Mouse (Mus musculus) megakaryocyte, embryonic 14.5 days (primary cell): ENCODE measurements around the gene Chst8. TPM values are rescaled to one million over a fixed set of nuclear protein-coding genes. Genes with fewer than 3 reads are reported as not detected.

Experiments
- H3K27me3 ChIP-seq: replicated peaks from 2 replicates; pipeline ENCODE3; 2012; ENCODE audit warnings: inconsistent platforms
- H3K36me3 ChIP-seq: replicated peaks from 2 replicates; pipeline ENCODE3; 2012; ENCODE audit warnings: low read length, inconsistent platforms, mixed read lengths
- H3K4me1 ChIP-seq: 2 replicates; pipeline ENCODE4 v1.6.1; 2012; ENCODE audit warnings: inconsistent platforms
- H3K4me3 ChIP-seq: replicated peaks from 2 replicates; pipeline ENCODE3; 2012; ENCODE audit warnings: moderate library complexity, mild to moderate bottlenecking, inconsistent platforms
- H3K9me3 ChIP-seq: 2 replicates; pipeline ENCODE4 v1.6.1; 2012; ENCODE audit warnings: inconsistent platforms
- FLI1 ChIP-seq: IDR thresholded peaks from 2 replicates; pipeline ENCODE4 v1.6.1; 2012; ENCODE audit warnings: low read length, inconsistent platforms, mixed read lengths
- GATA1 ChIP-seq: IDR thresholded peaks from 3 replicates; pipeline ENCODE4 v1.6.1; 2012; ENCODE audit warnings: mixed read lengths, low read length, inconsistent platforms, borderline replicate concordance
- polyA plus RNA-seq: library from polyadenylated mRNA; stranded (reverse); fragments of >175 nt; gene quantifications from 2 replicates; pipeline ENCODE4 v1.2.3, GENCODE M21; 2012; ENCODE audit warnings: low replicate concordance; ENCODE audit not compliant: insufficient read depth

The Chst8 gene
- polyA plus RNA-seq, 1 experiment = 0.13 TPM

DNA sequence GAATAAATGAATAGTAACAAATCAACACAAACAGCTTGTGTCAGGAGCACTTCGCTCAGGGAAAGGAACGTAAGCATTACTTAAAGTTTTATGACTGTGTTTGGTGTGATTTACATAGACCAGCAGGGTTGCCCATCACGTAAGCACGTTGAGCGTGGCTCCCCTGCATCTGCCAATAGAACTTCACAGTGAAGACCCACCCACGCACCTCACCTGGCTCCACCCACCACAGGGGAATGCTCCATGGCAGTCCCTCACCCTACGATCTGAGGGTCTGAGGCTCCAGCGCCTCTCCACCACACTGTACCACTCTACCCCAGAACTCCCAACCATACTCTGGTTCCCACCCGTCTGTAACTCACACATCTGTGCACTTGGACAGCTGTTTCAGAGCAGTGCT, 67.1 kb downstream of the Chst8 start:
- H3K4me3 ChIP-seq = no peak overlapping the region
- peaks cover 9% of the 10 kb centered on the region for H3K9me3 ChIP-seq
- no peaks in the 10 kb centered on the region for H3K36me3 ChIP-seq
- no peaks in the 10 kb centered on the region for H3K27me3 ChIP-seq
- no peaks in the 10 kb centered on the region for H3K4me1 ChIP-seq
- TF ChIP-seq FLI1 = no peak
- TF ChIP-seq GATA1 = no peak

DNA sequence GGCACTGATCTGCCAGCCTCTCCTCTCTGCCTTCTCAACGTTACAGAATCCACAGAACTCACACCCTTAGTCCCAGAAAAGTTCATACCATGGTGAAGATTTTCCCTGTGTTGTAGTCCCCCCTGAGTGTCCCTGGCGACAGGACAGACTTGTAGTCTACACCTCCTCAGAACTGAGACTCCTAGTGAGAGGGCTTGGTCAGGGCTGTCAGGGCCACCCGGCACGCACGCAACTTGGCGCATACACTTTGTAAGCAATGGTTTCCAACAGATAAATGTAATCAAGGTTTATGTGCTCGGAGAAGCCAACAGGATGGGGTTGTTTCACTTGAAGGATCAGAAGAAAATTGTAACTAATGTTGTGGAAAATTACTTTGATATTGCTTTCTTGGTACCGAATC, 67.5 kb downstream of the Chst8 start:
- Histone ChIP-seq H3K9me3 (peaks cover 9% of the 10 kb centered on the region), H3K36me3 (no peaks in the 10 kb centered on the region), H3K27me3 (no peaks in the 10 kb centered on the region), H3K4me1 (no peaks in the 10 kb centered on the region), H3K4me3 (no peak overlapping the region)
- TF ChIP-seq FLI1 = no peak
- no peak for TF ChIP-seq GATA1

DNA sequence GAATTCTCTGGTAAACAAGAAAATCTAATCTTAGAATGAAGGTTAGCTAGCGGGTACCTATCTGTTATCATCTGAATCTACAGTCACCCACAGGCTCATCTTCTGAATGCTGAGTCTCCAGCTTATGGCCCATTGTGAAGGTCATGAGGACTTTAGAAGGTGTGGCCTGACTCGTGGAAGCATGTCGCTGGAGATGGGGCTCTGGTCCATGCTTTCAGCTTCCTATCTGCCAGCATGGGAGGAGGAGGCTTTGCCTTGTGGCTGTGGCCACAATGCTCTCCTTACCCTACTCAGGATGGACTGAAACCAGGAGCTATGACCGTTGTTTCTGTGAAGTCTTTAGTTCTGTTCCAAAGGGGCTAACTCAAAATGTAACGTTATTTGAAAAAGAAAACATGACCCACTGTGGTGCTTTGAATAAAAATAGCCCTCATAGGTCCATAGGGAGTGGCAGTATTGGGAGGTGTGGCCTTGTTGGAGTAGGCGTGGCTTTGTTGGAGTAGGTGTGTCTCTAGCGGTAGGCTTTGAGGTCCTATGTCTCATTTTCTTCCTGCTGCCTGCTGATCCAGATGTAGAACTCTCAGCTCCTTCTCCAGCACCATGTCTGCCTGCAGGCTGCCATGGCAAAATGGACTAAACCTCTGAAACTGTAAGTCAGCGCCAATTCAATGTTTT, 69.0 kb downstream of the Chst8 start:
- Histone ChIP-seq H3K27me3 (no peaks in the 10 kb centered on the region), H3K4me1 (no peaks in the 10 kb centered on the region), H3K4me3 (no peak overlapping the region), H3K36me3 (no peaks in the 10 kb centered on the region), H3K9me3 (peaks cover 6% of the 10 kb centered on the region; the same call in 1 of the 2 replicates)
- TF ChIP-seq FLI1 = no peak
- no peak for TF ChIP-seq GATA1

DNA sequence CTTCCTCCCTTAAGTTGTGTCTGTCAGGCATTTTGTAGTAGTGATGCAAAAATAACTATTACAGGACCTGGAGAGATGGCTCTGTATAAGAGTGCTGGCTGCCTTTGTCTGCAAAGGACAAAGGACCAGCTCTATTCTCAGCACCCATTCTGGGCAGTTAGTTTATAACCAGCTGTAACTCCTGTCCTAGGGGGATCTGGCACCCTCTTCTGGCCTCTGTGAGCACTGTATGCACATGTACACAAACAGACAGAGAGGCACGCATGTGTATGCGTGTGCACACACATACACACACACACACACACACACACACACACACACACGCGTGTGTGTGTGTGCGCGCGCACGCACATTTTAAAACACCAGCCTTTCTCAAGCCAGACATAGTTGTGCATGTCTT, 73.1 kb downstream of the Chst8 start:
- no peak for TF ChIP-seq FLI1
- TF ChIP-seq GATA1 = no peak

DNA sequence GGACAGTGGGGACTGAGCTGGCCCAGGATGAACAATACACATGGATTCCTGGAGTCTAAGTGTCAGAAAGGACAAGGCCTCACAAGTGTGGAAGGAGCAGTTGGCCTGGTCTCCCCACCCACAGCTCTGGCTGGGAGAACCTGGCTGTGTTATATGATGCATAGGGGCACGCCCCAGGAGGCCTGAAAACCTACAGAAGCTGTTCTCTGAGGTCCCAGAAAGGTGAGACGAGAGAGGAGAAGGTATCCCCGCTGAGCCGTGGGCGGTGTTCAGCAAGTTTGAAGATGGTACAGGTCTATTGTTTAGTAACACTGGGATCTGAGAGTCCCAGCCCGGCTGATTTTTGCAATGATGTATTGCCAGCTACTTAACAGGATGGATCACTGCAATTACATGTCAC, 75.3 kb downstream of the Chst8 start:
- Histone ChIP-seq H3K4me1 (no peaks in the 10 kb centered on the region), H3K9me3 (peaks cover 21% of the 10 kb centered on the region), H3K4me3 (no peak overlapping the region), H3K36me3 (no peaks in the 10 kb centered on the region), H3K27me3 (no peaks in the 10 kb centered on the region)
- TF ChIP-seq GATA1 (no peak), FLI1 (no peak)

More for the DNA sequence above, 73.1 kb downstream of the Chst8 start:
- Histone ChIP-seq H3K4me3 (no peak overlapping the region), H3K9me3 (peaks cover 19% of the 10 kb centered on the region), H3K36me3 (no peaks in the 10 kb centered on the region), H3K4me1 (no peaks in the 10 kb centered on the region), H3K27me3 (no peaks in the 10 kb centered on the region)

DNA sequence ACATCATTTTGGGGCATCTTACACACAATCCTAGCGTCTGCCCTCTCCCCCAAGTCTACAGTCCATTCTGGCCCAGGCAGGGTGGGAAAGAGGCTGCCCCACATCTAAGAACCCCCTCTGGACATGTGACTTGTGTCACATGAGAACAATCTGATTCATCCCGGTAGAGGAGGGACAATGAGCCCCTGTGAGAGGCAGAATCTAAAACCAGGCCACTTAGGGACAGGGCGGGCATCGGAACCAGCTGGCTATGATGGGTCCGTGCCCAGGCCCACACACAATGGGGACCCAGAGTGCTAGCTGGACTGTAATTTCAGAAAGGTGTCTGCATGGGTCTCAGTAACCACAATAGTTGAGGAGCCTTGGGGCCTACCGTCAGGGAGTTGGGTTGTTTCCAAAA, 78.2 kb downstream of the Chst8 start:
- H3K9me3 ChIP-seq = peaks cover 22% of the 10 kb centered on the region; the same call in 1 of the 2 replicates
- H3K27me3 ChIP-seq = no peaks in the 10 kb centered on the region
- no peaks in the 10 kb centered on the region for H3K4me1 ChIP-seq
- H3K36me3 ChIP-seq = no peaks in the 10 kb centered on the region
- TF ChIP-seq GATA1 (no peak), FLI1 (no peak)
- no peak overlapping the region for H3K4me3 ChIP-seq

DNA sequence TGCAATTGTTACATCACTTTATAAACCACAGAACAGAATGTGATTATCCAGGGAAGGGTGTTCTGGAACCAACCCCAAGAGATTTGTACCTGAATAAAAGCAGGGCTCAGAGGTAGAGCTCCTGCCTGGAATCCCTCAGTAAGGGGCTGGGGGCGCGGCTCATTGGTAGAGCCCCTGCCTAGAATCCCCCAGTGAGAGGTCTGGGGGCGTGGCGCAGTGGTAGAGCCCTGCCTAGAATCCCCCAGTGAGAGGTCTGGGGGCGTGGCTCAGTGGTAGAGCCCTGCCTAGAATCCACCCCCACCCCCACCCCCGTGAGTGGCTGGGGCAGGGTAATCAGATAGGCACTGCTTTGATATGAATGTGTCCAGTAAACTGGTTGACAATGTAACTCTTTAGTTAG, 83.6 kb downstream of the Chst8 start:
- TF ChIP-seq GATA1 (no peak), FLI1 (no peak)
- H3K27me3 ChIP-seq = no peaks in the 10 kb centered on the region
- no peak overlapping the region for H3K4me3 ChIP-seq
- H3K36me3 ChIP-seq = no peaks in the 10 kb centered on the region
- H3K4me1 ChIP-seq = no peaks in the 10 kb centered on the region
- H3K9me3 ChIP-seq = peaks cover 4% of the 10 kb centered on the region; the same call in 1 of the 2 replicates

DNA sequence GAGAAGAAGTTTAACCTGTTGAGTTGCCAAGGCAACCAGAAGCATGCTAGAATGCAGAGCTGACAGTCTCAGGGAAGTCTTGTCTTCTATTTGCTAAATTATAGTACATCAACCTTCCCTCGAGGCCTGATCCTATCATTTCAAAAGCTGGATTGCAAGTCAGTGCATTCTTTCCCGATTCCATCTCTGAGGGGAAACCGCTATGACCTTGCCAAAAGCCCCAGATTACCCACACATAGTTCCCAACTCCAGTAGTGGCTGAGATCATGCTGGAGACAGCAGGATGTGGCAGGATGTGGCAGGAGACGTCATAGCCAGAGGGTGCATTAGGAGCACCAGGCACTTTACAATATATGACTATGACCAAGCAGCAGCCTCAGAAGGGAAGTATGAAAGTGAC, 87.3 kb downstream of the Chst8 start:
- Histone ChIP-seq H3K9me3 (no peaks in the 10 kb centered on the region), H3K36me3 (no peaks in the 10 kb centered on the region), H3K4me3 (no peak overlapping the region), H3K27me3 (peaks cover 4% of the 10 kb centered on the region), H3K4me1 (no peaks in the 10 kb centered on the region)
- TF ChIP-seq FLI1 (no peak), GATA1 (no peak)

DNA sequence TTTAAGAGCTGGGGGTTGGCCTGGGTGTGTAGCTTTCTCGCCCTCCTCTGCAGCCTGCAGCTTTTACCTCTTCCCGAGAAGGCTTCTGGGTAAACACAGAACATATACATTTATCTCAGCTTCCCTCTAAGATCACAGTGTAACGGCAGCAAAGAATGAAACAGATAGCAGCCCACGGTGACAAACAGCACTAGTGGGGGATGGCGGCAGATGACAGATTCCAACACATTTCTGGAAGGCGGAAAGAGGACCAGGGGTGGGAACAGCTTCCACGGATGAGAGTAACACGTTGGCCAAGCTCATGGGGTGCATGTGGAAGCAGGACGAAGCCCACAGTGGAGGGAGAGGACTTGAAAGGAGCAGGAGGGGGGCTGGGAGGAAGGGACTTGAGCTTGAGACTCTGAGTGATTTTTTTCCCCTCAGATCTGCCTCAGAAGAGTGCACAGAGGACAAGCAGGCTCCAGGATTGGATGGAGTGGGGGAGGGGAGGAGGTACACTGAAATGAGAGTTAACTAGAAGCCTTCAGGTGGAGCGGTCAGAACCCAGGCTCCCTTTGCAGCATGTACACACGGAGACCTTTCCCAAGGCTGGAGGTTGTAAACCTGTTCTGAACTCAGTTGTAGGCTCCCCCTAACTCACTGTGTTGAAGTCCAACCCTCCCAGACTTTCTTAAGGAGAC, 89.8 kb downstream of the Chst8 start:
- H3K36me3 ChIP-seq = no peaks in the 10 kb centered on the region
- H3K9me3 ChIP-seq = no peaks in the 10 kb centered on the region
- peaks cover 4% of the 10 kb centered on the region for H3K27me3 ChIP-seq
- H3K4me1 ChIP-seq = no peaks in the 10 kb centered on the region
- H3K4me3 ChIP-seq = no peak overlapping the region
- no peak for TF ChIP-seq FLI1

DNA sequence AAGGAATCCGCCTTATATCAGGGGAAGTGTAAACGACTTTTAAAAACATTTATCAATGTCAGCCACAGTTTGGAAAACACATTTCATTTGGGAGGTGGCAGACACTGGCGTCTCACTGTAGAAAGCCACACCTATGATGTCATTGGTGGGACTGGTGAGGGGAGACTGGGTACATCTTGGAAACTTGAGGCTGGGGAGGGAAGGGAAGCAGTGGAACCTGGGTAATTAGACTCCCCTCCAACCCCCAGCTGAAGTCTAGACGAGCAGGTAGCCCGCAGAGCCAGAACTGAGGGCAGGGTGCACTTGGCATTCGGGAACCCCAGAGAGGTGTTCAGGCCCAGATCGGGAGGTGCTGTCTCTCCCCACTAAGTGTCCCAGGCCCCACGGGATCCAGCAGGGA, 90.4 kb downstream of the Chst8 start:
- Histone ChIP-seq H3K9me3 (no peaks in the 10 kb centered on the region), H3K4me3 (no peak overlapping the region), H3K36me3 (no peaks in the 10 kb centered on the region), H3K4me1 (no peaks in the 10 kb centered on the region), H3K27me3 (peaks cover 6% of the 10 kb centered on the region)
- TF ChIP-seq GATA1 = no peak

DNA sequence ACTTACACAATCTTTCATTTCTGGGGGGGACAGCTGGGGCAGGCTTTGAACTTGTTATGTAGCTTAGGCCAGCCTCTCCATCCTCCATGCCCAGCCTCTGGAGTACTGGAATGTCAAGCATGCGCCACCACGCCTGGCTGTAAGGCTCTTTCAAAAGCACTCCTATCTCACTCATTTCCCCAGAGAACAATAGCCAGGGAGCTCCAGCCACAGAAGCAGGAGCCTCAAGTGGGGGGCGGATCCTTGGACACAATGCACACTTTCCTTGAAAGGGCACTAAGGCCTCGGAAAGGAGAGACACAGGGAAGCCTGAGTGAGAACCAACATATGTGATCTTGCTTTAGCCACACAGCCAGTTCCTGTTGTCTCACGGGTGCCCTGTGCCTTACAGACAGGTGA, 90.9 kb downstream of the Chst8 start:
- Histone ChIP-seq H3K9me3 (no peaks in the 10 kb centered on the region), H3K36me3 (no peaks in the 10 kb centered on the region), H3K4me3 (no peak overlapping the region), H3K4me1 (no peaks in the 10 kb centered on the region), H3K27me3 (peaks cover 6% of the 10 kb centered on the region)
- TF ChIP-seq GATA1 = no peak
- TF ChIP-seq FLI1 = no peak
